Mouse (Mus musculus) spleen, postnatal 14 days (tissue): ENCODE results near the gene Rilpl1.
"Not testable (repeated sequence)": the region's sequence is repeated elsewhere in the genome, so short reads cannot be mapped to it uniquely, and the experiment has no call there.

Experiments
- DNase-seq, 2 experiments: peaks; one replicate each; pipeline ENCODE4 v3.0.0; 2021 to 2022; ENCODE audit warnings: low spot score in 2 of 2

Rilpl1 gene

GRCm38 (mm10) chr5:124491732-124492131 lies 39.5 kb downstream of the Rilpl1 start:
- no peak for DNase-seq

GRCm38 (mm10) chr5:124488885-124489284 lies 42.3 kb downstream of the Rilpl1 start:
- no peak for DNase-seq

DNA sequence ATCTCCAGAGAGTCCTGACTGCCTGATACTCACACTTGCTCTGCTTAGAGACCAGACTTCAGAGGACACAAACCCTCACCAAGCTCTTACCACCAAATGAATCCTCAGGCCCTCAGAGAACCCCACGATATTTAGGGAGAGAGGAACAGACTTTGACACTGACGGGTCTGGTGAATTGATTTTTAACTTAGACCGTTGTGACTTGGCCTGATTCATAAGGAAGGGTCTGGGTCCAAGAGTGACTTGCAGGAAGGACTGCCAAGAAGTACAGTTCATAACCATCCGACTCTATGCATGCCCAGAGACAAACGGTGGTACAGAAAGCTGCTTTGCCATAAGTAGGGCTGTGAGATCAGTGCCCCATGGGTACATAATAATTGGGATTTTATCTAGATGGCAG lies 45.5 kb downstream of the Rilpl1 start:
- DNase-seq, result no peak

DNA sequence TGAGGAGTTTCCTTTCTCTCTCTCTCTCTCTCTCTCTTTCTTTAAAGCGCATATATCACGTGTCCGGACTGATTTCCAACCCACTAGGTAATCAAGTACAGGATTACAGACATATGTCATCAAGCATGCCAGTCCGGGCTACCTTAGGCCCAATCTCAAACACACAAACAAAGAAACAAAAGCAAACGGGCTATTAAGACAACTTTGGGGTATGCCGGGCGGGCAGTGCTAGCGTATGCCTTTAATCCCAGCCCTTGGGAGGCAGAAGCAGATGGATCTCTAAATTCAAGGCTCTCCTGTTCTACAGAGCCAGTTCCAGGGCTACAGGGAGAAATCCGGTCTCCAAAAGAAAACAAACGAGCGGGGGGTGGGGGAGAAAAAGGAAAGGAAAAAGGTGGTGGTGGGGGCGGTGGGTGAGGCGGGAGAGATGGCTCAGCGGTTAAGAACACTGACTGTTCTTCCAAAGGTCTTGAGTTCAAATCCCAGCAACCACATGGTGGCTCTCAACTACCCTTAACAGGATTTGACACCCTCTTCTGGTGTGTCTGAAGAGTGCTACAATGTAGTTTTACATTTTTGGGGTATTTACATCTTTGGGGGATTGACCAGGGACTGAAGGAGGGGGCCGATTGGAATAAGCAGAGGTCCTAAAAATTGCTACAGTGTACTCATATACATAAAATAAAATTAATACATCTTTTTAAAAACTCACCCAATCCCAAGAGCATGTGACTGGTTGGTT lies 47.4 kb downstream of the Rilpl1 start:
- no peak for DNase-seq

DNA sequence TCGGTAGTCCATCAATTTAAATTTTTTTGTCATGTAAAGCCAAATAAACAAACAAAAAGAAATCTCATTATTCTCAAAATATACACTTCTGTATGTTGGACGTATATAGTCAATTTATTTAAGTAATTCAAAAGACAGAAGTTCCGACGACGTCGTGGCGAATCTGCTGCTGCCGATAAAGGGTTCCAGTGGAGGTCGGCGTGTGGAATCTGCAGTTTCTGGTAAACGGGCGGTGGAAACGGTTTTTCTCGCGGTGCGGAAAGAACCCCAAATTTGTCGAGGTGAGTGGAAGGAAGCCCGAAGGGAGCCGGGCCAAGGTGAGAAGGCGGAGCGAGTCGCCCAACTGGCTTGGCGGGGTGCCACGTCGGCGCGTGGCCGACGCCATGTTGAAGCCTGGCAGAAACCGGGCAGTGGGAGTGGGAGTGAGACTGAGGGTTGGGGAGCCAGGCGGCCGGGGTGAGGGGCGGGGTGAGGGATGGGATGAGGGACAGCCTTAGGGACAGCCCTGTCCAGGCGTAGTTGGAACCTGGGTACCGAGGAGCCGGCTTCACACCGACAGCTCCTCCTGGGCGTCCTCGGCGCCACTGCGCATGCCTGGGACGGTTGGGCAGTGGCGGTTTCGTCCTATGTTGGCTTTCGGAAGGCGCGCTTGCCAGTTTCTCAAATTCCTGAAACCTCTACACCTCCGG lies 48.1 kb downstream of the Rilpl1 start, which contains the start of gene Snrnp35:
Gene Snrnp35, plus strand, starts transcription at position 169 of the 689 bp plus-strand sequence.
- DNase-seq, result peak; percentile 79 to 80

- DNase-seq, result no peak
Observed at GRCm38 (mm10) chr5:124482436-124482965, 48.7 kb downstream of the Rilpl1 start.

GRCm38 (mm10) chr5:124481714-124482113 lies 49.5 kb downstream of the Rilpl1 start:
- DNase-seq, result no peak

DNA sequence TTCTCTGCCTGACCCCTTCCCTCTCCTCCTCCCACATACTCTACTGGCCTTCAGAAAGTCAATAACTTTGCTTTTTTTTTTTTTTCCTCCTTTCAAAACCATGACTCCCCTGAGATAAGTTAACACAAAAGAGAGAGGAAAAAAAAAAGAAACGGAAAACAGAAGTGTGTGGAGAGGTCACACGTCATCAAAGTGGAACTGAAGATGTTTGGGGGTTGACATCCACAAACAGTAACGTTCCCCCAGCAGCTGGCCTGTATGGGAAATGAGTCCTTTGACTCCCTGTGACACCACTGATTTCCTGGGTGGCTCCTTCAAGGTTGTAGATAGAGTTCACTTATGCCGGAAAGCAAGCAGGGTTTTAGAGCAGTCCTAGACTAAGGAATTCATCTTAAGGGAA lies 51.1 kb downstream of the Rilpl1 start:
- no peak for DNase-seq

DNA sequence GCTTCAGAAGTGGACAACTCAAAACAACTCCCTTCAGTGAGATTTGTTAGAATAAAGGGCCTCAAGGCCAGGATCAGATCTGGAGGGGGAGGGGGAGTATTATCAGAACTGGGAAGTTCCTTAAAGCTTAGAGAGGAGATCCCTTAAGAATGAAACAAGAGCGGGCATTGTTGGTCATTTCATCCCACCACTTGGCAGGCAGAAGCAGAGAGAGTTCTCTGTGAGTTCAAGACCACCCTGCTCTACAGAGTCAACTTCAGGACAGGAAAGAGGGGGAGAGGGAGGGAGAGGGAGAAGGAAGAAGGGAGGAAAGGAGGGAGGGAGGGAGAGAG lies 52.4 kb downstream of the Rilpl1 start:
- DNase-seq, result no peak

DNA sequence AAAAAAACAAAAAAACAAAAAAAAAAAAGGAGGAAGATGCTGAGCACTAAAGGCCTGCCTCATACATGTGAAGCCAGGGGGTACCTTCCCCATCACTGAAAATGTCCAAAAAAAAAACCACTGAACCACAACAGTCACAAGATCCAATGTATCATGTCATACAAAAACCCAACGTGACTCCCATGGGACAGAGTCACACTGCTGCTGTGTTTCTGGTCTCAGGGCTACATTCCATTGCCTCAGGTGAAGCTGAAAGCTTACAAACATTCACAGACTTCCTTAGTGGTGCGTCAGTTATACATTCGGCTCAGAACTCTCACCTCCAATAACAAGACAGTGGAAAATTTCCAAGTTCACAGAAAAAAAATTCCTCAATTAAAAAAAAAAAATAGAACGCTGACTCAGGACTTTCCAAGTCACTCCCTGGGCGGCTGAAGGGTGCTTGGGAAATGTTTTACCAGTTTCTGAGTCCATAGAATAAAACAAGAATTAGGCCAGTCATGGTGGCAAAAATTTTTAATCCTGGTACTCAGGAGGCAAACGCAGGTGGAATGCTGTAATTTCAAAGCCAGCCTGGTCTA lies 60.5 kb downstream of the Rilpl1 start:
- no peak for DNase-seq

- no peak for DNase-seq
Observed at GRCm38 (mm10) chr5:124469486-124469885, 61.7 kb downstream of the Rilpl1 start.

- no peak for DNase-seq
Observed at GRCm38 (mm10) chr5:124468365-124468764, 62.8 kb downstream of the Rilpl1 start.

GRCm38 (mm10) chr5:124467766-124468165 lies 63.4 kb downstream of the Rilpl1 start:
- no peak for DNase-seq

DNA sequence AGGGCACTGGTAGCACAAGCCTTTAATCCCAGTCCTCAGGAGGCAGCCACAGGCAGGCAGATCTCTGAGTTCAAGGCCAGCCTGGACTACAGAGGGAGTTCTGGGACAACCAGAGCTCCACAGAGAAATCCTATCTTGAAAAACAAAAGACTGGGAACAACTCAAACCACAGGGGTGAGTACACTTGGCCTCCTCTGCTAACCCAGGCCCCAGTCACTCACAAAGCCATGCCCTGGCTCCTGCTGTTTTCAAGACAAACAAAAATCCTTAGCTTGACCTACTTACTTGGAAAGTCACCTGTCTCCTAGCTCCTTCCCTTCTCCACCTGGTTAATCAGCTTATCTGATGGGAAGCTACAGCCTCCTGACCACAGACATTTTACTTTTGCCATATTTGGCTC lies 66.3 kb downstream of the Rilpl1 start:
- no peak for DNase-seq

GRCm38 (mm10) chr5:124463462-124463861 lies 67.7 kb downstream of the Rilpl1 start:
- DNase-seq, result no peak

DNA sequence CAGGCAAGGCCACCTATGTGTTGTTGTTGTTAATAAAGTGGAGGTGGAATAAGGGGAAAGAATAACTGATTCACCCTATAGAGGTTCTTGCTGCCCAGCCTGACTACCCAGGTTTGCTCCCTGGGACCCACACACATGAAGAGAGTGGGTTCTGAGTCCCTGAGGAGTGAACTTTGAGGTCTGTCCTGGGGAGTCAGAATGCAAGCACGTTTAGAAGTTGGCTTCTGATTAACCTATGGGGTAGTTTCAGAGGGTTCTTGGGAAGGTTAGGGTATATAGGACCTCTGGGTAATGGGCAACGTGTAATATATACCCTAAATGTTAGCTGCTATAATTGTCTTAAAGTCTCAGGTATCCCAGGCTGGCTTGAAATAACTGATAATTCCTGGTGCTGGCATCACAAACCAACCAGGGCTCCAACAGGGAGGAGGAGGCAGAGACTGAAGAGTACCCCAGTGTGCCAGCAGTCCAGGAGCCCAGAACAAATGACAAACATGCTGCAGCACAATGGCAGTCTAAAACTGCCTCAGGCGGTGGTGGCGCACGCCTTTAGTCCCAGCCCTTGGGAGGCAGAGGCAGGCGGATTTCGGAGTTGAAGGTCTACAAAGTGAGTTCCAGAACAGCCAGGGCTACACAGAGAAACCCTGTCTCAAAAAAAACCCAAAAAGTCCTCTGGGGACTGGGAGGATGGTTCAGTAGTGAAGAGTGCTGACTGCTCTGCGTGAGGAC lies 68.7 kb downstream of the Rilpl1 start:
- DNase-seq, result no peak

GRCm38 (mm10) chr5:124460922-124461321 lies 70.3 kb downstream of the Rilpl1 start:
- not testable (repeated sequence) for DNase-seq

DNA sequence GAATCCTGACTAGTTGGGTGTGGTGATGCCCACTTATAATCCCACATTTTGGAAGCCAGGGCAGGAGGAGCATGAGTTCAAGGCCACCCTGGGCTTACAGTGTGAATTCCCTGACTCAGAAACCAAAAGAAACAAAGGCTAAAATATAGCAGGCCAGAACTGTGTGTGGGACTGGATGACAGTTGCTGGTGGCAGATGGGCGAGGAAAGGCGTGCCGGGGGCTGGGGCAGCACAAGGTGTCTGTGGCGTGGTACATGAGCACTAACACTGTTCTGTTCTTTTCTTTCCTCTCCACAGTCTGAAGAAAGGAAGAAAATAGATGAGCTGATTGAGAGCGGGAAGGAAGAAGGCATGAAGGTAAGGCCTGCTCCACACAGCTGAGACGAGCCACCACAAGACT lies 74.4 kb downstream of the Rilpl1 start:
- no peak for DNase-seq

- DNase-seq, result no peak
Observed at GRCm38 (mm10) chr5:124454082-124454419, 77.1 kb downstream of the Rilpl1 start.

DNA sequence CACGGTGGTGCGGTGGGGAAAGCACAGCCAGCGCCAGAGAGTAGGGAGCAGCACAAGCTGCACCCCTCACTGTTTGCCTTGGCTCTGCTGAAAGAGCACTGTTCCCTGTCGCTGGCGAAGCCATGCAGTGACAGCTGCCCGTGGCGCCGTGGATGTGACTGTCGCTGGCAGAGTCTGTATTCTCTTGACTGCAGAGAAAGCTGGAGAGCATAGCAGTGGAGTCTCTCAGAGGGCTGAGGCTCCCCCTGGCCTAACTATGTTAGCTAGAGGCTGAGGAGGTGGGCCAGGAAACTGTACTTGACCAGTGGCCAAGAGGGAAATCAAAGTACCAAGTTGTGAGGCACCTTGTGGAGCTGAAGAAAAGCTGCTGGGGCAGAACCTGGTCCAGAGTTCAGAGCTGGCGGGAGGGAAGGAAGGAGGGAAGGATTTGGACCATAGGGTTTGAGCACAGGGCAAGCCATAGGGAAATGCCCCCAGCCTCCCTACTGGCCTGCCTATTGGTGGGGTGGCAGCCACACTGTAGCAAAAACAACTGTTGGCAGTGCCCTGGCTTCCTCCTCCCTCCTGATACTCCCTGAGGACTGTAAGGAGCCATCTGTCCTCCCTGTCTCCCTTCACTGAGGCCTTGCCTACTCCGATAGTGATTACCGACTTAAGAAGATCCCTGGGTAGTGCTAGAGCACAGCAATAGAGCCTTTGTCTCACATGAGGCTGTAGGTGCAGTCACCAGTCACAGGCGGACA lies 77.7 kb downstream of the Rilpl1 start:
- no peak for DNase-seq

DNA sequence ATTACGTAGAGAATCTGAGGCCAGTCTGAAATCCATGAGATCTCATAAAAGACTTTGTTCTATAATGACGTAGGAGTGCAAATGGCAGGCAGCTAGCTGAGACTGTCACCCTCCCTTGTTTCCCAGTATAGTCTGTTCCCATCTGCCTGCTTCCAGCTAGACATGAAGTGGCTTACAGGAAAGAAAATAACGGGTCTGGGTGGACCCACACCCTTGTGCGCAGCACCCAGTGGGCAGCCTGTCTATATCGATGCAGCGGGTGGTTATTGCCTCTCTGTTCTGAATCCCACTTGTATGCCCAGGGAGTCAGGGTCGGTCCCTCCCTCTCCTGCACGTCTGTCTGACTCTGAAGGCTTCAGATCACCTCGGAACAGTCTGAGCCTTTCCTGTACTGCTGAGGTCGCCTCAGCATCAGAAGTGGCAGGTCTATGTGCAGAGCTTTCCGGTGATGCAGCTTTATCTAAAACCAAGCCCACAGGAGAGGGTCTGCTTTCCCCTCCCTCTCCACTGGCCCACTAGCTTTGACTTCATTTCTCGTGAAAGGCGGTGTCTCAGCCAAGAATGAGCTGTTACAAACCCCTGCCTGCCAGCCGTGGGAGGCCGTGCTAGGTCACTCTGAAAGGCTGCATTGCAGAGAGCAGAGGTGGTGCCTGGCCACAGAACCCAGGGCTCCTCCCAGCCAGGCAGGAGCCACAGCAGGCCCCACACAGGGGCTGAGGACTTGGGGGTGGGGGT lies 78.5 kb downstream of the Rilpl1 start:
- no peak for DNase-seq
